Mouse (Mus musculus): ENCODE data around the gene Hoxa5. TPM values are rescaled to one million over a fixed set of nuclear protein-coding genes. Genes with fewer than 3 reads are reported as not detected.
A peak's percentile ranks its signal among the peaks of the same experiment; 100 is the strongest.

Hoxa5 gene
- polyA plus RNA-seq, 1 experiment from 2014 or later, result 11.0 TPM

- Histone ChIP-seq H3K36me3 (ENCODE audit: control insufficient read depth, insufficient read depth, low read length) (peaks cover 2% of the 10 kb centered on the region; the same call in 1 of the 2 replicates), H3K27me3 (ENCODE audit: control insufficient read depth, insufficient read depth, low read length) (peaks cover 30% of the 10 kb centered on the region), H3K9me3 (ENCODE audit: control insufficient read depth, low read length) (no peaks in the 10 kb centered on the region), H3K4me2 (ENCODE audit: low read depth, severe bottlenecking) (peak overlapping the region; percentile 76), H3K4me1 (ENCODE audit: control insufficient read depth, insufficient read depth, low read length) (peaks cover 63% of the 10 kb centered on the region), H3K9ac (ENCODE audit: low read length) (peak overlapping the region; percentile 49), H3K27ac (replicated peaks; ENCODE audit: low read depth, low read length) (no peak overlapping the region; the same call in 1 of the 2 replicates), H3K4me3 (ENCODE audit: low read depth, low read length) (peak overlapping the region; percentile 28)
- DNase-seq (ENCODE audit: low spot score) (peak; percentile 95), ATAC-seq (ENCODE audit: insufficient number of reproducible peaks, low FRiP score, low TSS enrichment, low read depth) (peak; percentile 45)
- under 1% methylated on average over 35 of the region's 35 CpGs for WGBS
Observed at GRCm38 (mm10) chr6:52172501-52172900, 31.9 kb downstream of the Hoxa5 start.

GRCm38 (mm10) chr6:52171938-52172337, 32.4 kb downstream of the Hoxa5 start:
- ATAC-seq (ENCODE audit: insufficient number of reproducible peaks, low FRiP score, low TSS enrichment, low read depth), result no peak
- Histone ChIP-seq H3K27ac (replicated peaks; ENCODE audit: low read depth, low read length) (no peak overlapping the region; the same call in 1 of the 2 replicates), H3K4me1 (ENCODE audit: control insufficient read depth, insufficient read depth, low read length) (peaks cover 59% of the 10 kb centered on the region), H3K36me3 (ENCODE audit: control insufficient read depth, insufficient read depth, low read length) (peaks cover 2% of the 10 kb centered on the region; the same call in 1 of the 2 replicates), H3K9ac (ENCODE audit: low read length) (no peak overlapping the region; the same call in 1 of the 2 replicates), H3K9me3 (ENCODE audit: control insufficient read depth, low read length) (no peaks in the 10 kb centered on the region), H3K27me3 (ENCODE audit: control insufficient read depth, insufficient read depth, low read length) (peaks cover 31% of the 10 kb centered on the region), H3K4me2 (ENCODE audit: low read depth, severe bottlenecking) (peak overlapping the region; percentile 76), H3K4me3 (ENCODE audit: low read depth, low read length) (peak overlapping the region; percentile 28; the same call in 1 of the 2 replicates)
- WGBS, result 11% methylated on average over 7 of the region's 7 CpGs
- DNase-seq (ENCODE audit: low spot score), result peak; percentile 33

GRCm38 (mm10) chr6:52171331-52171730, 33.1 kb downstream of the Hoxa5 start:
- Histone ChIP-seq H3K27me3 (ENCODE audit: control insufficient read depth, insufficient read depth, low read length) (peaks cover 32% of the 10 kb centered on the region), H3K9ac (ENCODE audit: low read length) (no peak overlapping the region), H3K4me3 (ENCODE audit: low read depth, low read length) (no peak overlapping the region), H3K4me1 (ENCODE audit: control insufficient read depth, insufficient read depth, low read length) (peaks cover 54% of the 10 kb centered on the region), H3K36me3 (ENCODE audit: control insufficient read depth, insufficient read depth, low read length) (peaks cover 2% of the 10 kb centered on the region; the same call in 1 of the 2 replicates), H3K4me2 (ENCODE audit: low read depth, severe bottlenecking) (peak overlapping the region; percentile 29; the same call in 1 of the 2 replicates), H3K9me3 (ENCODE audit: control insufficient read depth, low read length) (no peaks in the 10 kb centered on the region), H3K27ac (replicated peaks; ENCODE audit: low read depth, low read length) (no peak overlapping the region)
- WGBS, result 7% methylated on average over 4 of the region's 4 CpGs
- no peak for ATAC-seq (ENCODE audit: insufficient number of reproducible peaks, low FRiP score, low TSS enrichment, low read depth)
- DNase-seq (ENCODE audit: low spot score), result peak; percentile 81

- H3K4me3 ChIP-seq (ENCODE audit: low read depth, low read length), result no peak overlapping the region
- 0 out of 2 replicates have a peak overlapping the region, but pooled peaks have one; percentile 17 for H3K9ac ChIP-seq (ENCODE audit: low read length)
- DNase-seq (ENCODE audit: low spot score) (no peak), ATAC-seq (ENCODE audit: insufficient number of reproducible peaks, low FRiP score, low TSS enrichment, low read depth) (no peak)
- peak overlapping the region; percentile 29 for H3K4me2 ChIP-seq (ENCODE audit: low read depth, severe bottlenecking)
- WGBS, result 18% methylated on average over 5 of the region's 5 CpGs
- H3K36me3 ChIP-seq (ENCODE audit: control insufficient read depth, insufficient read depth, low read length), result peaks cover 2% of the 10 kb centered on the region; the same call in 1 of the 2 replicates
- H3K9me3 ChIP-seq (ENCODE audit: control insufficient read depth, low read length), result no peaks in the 10 kb centered on the region
- peaks cover 34% of the 10 kb centered on the region for H3K27me3 ChIP-seq (ENCODE audit: control insufficient read depth, insufficient read depth, low read length)
- peaks cover 53% of the 10 kb centered on the region for H3K4me1 ChIP-seq (ENCODE audit: control insufficient read depth, insufficient read depth, low read length)
- no peak overlapping the region for H3K27ac ChIP-seq (replicated peaks; ENCODE audit: low read depth, low read length)
Observed at GRCm38 (mm10) chr6:52170898-52171223, 33.5 kb downstream of the Hoxa5 start.

GRCm38 (mm10) chr6:52170166-52170897, 34.1 kb downstream of the Hoxa5 start:
- no peak overlapping the region for H3K4me3 ChIP-seq (ENCODE audit: low read depth, low read length)
- H3K27ac ChIP-seq (replicated peaks; ENCODE audit: low read depth, low read length), result no peak overlapping the region; the same call in 1 of the 2 replicates
- no peaks in the 10 kb centered on the region for H3K9me3 ChIP-seq (ENCODE audit: control insufficient read depth, low read length)
- H3K4me2 ChIP-seq (ENCODE audit: low read depth, severe bottlenecking), result peak overlapping the region; percentile 29
- ATAC-seq (ENCODE audit: insufficient number of reproducible peaks, low FRiP score, low TSS enrichment, low read depth), result 0 out of 2 replicates have a peak, but pooled peaks have one; percentile 11
- 9% methylated on average over 40 of the region's 40 CpGs for WGBS
- peak; percentile 58 for DNase-seq (ENCODE audit: low spot score)
- peaks cover 34% of the 10 kb centered on the region for H3K27me3 ChIP-seq (ENCODE audit: control insufficient read depth, insufficient read depth, low read length)
- peaks cover 2% of the 10 kb centered on the region; the same call in 1 of the 2 replicates for H3K36me3 ChIP-seq (ENCODE audit: control insufficient read depth, insufficient read depth, low read length)
- peak overlapping the region; percentile 22 for H3K9ac ChIP-seq (ENCODE audit: low read length)
- peaks cover 51% of the 10 kb centered on the region for H3K4me1 ChIP-seq (ENCODE audit: control insufficient read depth, insufficient read depth, low read length)

GRCm38 (mm10) chr6:52169499-52170165, 34.8 kb downstream of the Hoxa5 start:
- Histone ChIP-seq H3K27me3 (ENCODE audit: control insufficient read depth, insufficient read depth, low read length) (peaks cover 34% of the 10 kb centered on the region), H3K36me3 (ENCODE audit: control insufficient read depth, insufficient read depth, low read length) (peaks cover 2% of the 10 kb centered on the region; the same call in 1 of the 2 replicates), H3K9me3 (ENCODE audit: control insufficient read depth, low read length) (no peaks in the 10 kb centered on the region), H3K4me1 (ENCODE audit: control insufficient read depth, insufficient read depth, low read length) (peaks cover 53% of the 10 kb centered on the region), H3K9ac (ENCODE audit: low read length) (peak overlapping the region; percentile 22; the same call in 1 of the 2 replicates), H3K4me2 (ENCODE audit: low read depth, severe bottlenecking) (no peak overlapping the region), H3K4me3 (ENCODE audit: low read depth, low read length) (no peak overlapping the region), H3K27ac (replicated peaks; ENCODE audit: low read depth, low read length) (no peak overlapping the region; the same call in 1 of the 2 replicates)
- ATAC-seq (ENCODE audit: insufficient number of reproducible peaks, low FRiP score, low TSS enrichment, low read depth), result no peak
- DNase-seq (ENCODE audit: low spot score), result peak; percentile 27
- WGBS, result 30% methylated on average over 16 of the region's 16 CpGs

GRCm38 (mm10) chr6:52168191-52169055, 36.0 kb downstream of the Hoxa5 start:
- Histone ChIP-seq H3K27ac (replicated peaks; ENCODE audit: low read depth, low read length) (no peak overlapping the region), H3K4me1 (ENCODE audit: control insufficient read depth, insufficient read depth, low read length) (peaks cover 65% of the 10 kb centered on the region), H3K9ac (ENCODE audit: low read length) (no peak overlapping the region), H3K9me3 (ENCODE audit: control insufficient read depth, low read length) (no peaks in the 10 kb centered on the region), H3K27me3 (ENCODE audit: control insufficient read depth, insufficient read depth, low read length) (peaks cover 34% of the 10 kb centered on the region), H3K4me2 (ENCODE audit: low read depth, severe bottlenecking) (peak overlapping the region; percentile 30; the same call in 1 of the 2 replicates), H3K4me3 (ENCODE audit: low read depth, low read length) (no peak overlapping the region), H3K36me3 (ENCODE audit: control insufficient read depth, insufficient read depth, low read length) (peaks cover 2% of the 10 kb centered on the region; the same call in 1 of the 2 replicates)
- 3% methylated on average over 42 of the region's 42 CpGs for whole genome bisulfite sequencing
- DNase-seq (ENCODE audit: low spot score) (peak; percentile 72), ATAC-seq (ENCODE audit: insufficient number of reproducible peaks, low FRiP score, low TSS enrichment, low read depth) (no peak)
